10 mouse cellular contexts compared by ENCODE assay signal in genomic region chr13:36506315-36506714, GRCm38 (mm10).
DNase-seq lines count a peak whose midpoint lies in the region; ATAC-seq and TF ChIP-seq lines count a peak whose summit lies in the region.
"Had no signal": no experiment of that assay in that cellular context is flagged by ENCODE, and none has a peak within 500 bp of the region (broad histone marks: within the 10 kb centered on the region; RNA-seq: fewer than 3 reads in every experiment).

No protein-coding gene starts in this region.

- H3K9me3 ChIP-seq in heart, embryonic 12.5 days (replicated peaks): no peaks in the 10 kb centered on the region
- H3K9me3 ChIP-seq in liver, embryonic 11.5 days (ENCODE audit: control insufficient read depth, low read length): no peaks in the 10 kb centered on the region
- H3K9me3 ChIP-seq in hindbrain, embryonic 12.5 days (replicated peaks): no peaks in the 10 kb centered on the region
- H3K9me3 ChIP-seq: forebrain, embryonic 12.5 days had no signal

- no peaks in the 10 kb centered on the region for H3K79me2 ChIP-seq in heart, adult 2 months (replicated peaks; ENCODE audit: control insufficient read depth, insufficient read depth, low read length)

- H3K4me2 ChIP-seq in heart, embryonic 12.5 days: no peak overlapping the region
- H3K4me2 ChIP-seq in liver, embryonic 11.5 days: no peak overlapping the region
- no peak overlapping the region for H3K4me2 ChIP-seq in hindbrain, embryonic 12.5 days (replicated peaks)
- H3K4me2 ChIP-seq: forebrain, embryonic 12.5 days had no signal

- H3K36me3 ChIP-seq in heart, adult 2 months (ENCODE audit: control insufficient read depth, insufficient read depth, low read length): no peaks in the 10 kb centered on the region; the same call in 1 of the 2 replicates
- no peaks in the 10 kb centered on the region for H3K36me3 ChIP-seq in heart, embryonic 12.5 days
- H3K36me3 ChIP-seq in liver, embryonic 11.5 days (ENCODE audit: control insufficient read depth, insufficient read depth, low read length): no peaks in the 10 kb centered on the region
- no peaks in the 10 kb centered on the region for H3K36me3 ChIP-seq in hindbrain, embryonic 12.5 days
- H3K36me3 ChIP-seq: forebrain, embryonic 12.5 days had no signal

- no peak overlapping the region for H3K4me3 ChIP-seq in heart, adult 2 months
- no peak overlapping the region for H3K4me3 ChIP-seq in heart, embryonic 12.5 days
- H3K4me3 ChIP-seq in liver, embryonic 11.5 days (ENCODE audit: low read depth, low read length): no peak overlapping the region
- H3K4me3 ChIP-seq in hindbrain, embryonic 12.5 days: no peak overlapping the region
- H3K4me3 ChIP-seq: forebrain, embryonic 12.5 days had no signal

- ATAC-seq in heart, embryonic 12.5 days (ENCODE audit: insufficient number of reproducible peaks, low FRiP score): no peak
- ATAC-seq in megakaryocyte, adult 5-6 weeks (ENCODE audit: poor library complexity, severe bottlenecking): no peak
- no peak for ATAC-seq in liver, embryonic 11.5 days (replicated peaks; ENCODE audit: low FRiP score)
- ATAC-seq in hindbrain, embryonic 12.5 days (ENCODE audit: low FRiP score): no peak

- 47% methylated on average over 5 of the region's 5 CpGs for WGBS in heart, adult 2 months
- 83% methylated on average over 5 of the region's 5 CpGs for WGBS in heart, embryonic 12.5 days
- 74% methylated on average over 5 of the region's 5 CpGs for WGBS in liver, embryonic 11.5 days
- WGBS in hindbrain, embryonic 12.5 days: 80% methylated on average over 5 of the region's 5 CpGs

- TF ChIP-seq EP300 in heart, adult 2 months (IDR thresholded peaks at IDR 0.05; ENCODE audit: insufficient read depth, low read depth, low read length): no peak

- no peaks in the 10 kb centered on the region for H3K27me3 ChIP-seq in heart, adult 2 months (ENCODE audit: control insufficient read depth, insufficient read depth, low read length)
- H3K27me3 ChIP-seq in heart, embryonic 12.5 days (replicated peaks): no peaks in the 10 kb centered on the region
- no peaks in the 10 kb centered on the region for H3K27me3 ChIP-seq in liver, embryonic 11.5 days (replicated peaks; ENCODE audit: control insufficient read depth, insufficient read depth, low read length)
- no peaks in the 10 kb centered on the region for H3K27me3 ChIP-seq in hindbrain, embryonic 12.5 days
- H3K27me3 ChIP-seq: forebrain, embryonic 12.5 days had no signal

- DNase-seq in heart, adult 2 months: peak; percentile 43 to 56
- peak; percentile 64 to 66 for DNase-seq in frontal cortex, postnatal 36 days (ENCODE audit: low spot score in 2 of 2)
- DNase-seq in heart, postnatal 36 days: peak; percentile 43 to 54
- peak; percentile 73 for DNase-seq in right cerebral cortex, adult 18-20 months
- DNase-seq in liver, embryonic 11.5 days (ENCODE audit: low spot score): no peak
- DNase-seq: kidney, adult 18-20 months had no signal

- TF ChIP-seq CTCF in heart, adult 2 months (IDR thresholded peaks at IDR 0.05): no peak

- no peak for TF ChIP-seq POLR2A in heart, adult 2 months (IDR thresholded peaks at IDR 0.05; ENCODE audit: insufficient read depth, low read depth, low read length)

- H3K9ac ChIP-seq in heart, adult 2 months (ENCODE audit: low read depth, low read length): no peak overlapping the region
- no peak overlapping the region for H3K9ac ChIP-seq in heart, embryonic 12.5 days
- no peak overlapping the region for H3K9ac ChIP-seq in liver, embryonic 11.5 days (ENCODE audit: low read depth, low read length)
- H3K9ac ChIP-seq in hindbrain, embryonic 12.5 days: no peak overlapping the region
- H3K9ac ChIP-seq: forebrain, embryonic 12.5 days had no signal

- H3K4me1 ChIP-seq in heart, adult 2 months (ENCODE audit: control insufficient read depth, insufficient read depth, low read length): no peaks in the 10 kb centered on the region
- peaks cover 21% of the 10 kb centered on the region for H3K4me1 ChIP-seq in heart, embryonic 12.5 days (replicated peaks)
- H3K4me1 ChIP-seq in liver, embryonic 11.5 days (replicated peaks; ENCODE audit: control insufficient read depth, insufficient read depth, low read length): no peaks in the 10 kb centered on the region
- H3K4me1 ChIP-seq in hindbrain, embryonic 12.5 days: no peaks in the 10 kb centered on the region
- H3K4me1 ChIP-seq: forebrain, embryonic 12.5 days had no signal

- intact Hi-C loops in heart, adult 2 months (cut with DNase I): no loop called here
- intact Hi-C loops in heart, postnatal 36 days (cut with DNase I): no loop called here

- no peak overlapping the region for H3K27ac ChIP-seq in heart, adult 2 months
- no peak overlapping the region for H3K27ac ChIP-seq in heart, embryonic 12.5 days (ENCODE audit: poor library complexity, severe bottlenecking)
- no peak overlapping the region for H3K27ac ChIP-seq in liver, embryonic 11.5 days (ENCODE audit: low read depth, low read length)
- H3K27ac ChIP-seq in hindbrain, embryonic 12.5 days: no peak overlapping the region
- H3K27ac ChIP-seq: forebrain, embryonic 12.5 days had no signal
